Mouse (Mus musculus) midbrain, postnatal 0 days (tissue): ENCODE measurements at regions not wholly inside any gene's neighbourhood (a gene's known extent, or its start where the extent isn't known, plus 50 kb on each side); places are given as distances from the start of the nearest gene placed in this dataset.

ENCODE experiments used
- ATAC-seq: fragments of 200-750 bp; cut with Nextera tagmentation; 2 replicates; pipeline ENCODE4 v1.8.0; 2017; ENCODE audit warnings: moderate number of reproducible peaks, mild to moderate bottlenecking, moderate TSS enrichment, moderate library complexity; ENCODE audit not compliant: low FRiP score
- DNase-seq: peaks from one replicate; pipeline ENCODE4 v3.0.0-alpha.2; 2015; ENCODE audit warnings: low spot score
- H3K27ac ChIP-seq: fragments of 300-500 bp; sonication (generic); 2 replicates; pipeline ENCODE4 v1.5.1; 2014; ENCODE audit warnings: low read depth, mild to moderate bottlenecking, low read length, mixed read lengths
- H3K27me3 ChIP-seq: fragments of 300-500 bp; sonication (generic); 2 replicates; pipeline ENCODE4 v1.6.1; 2014; ENCODE audit warnings: low read length, control low read depth, mixed read lengths; ENCODE audit not compliant: insufficient read depth
- H3K36me3 ChIP-seq: fragments of 300-500 bp; sonication (generic); 2 replicates; pipeline ENCODE4 v1.6.1; 2014; ENCODE audit warnings: low read length, control low read depth, mixed read lengths; ENCODE audit not compliant: insufficient read depth
- H3K4me1 ChIP-seq: fragments of 300-500 bp; sonication (generic); 2 replicates; pipeline ENCODE4 v1.6.1; 2014; ENCODE audit warnings: mild to moderate bottlenecking, control low read depth, antibody characterized with exemption, low read length, mixed read lengths; ENCODE audit not compliant: insufficient read depth
- H3K4me2 ChIP-seq: fragments of 300-500 bp; sonication (generic); 2 replicates; pipeline ENCODE4 v1.6.1; 2014; ENCODE audit warnings: low read depth, mild to moderate bottlenecking, low read length, mixed read lengths; ENCODE audit not compliant: poor library complexity, severe bottlenecking
- H3K4me3 ChIP-seq: fragments of 300-500 bp; sonication (generic); 2 replicates; pipeline ENCODE4 v1.5.1; 2014; ENCODE audit warnings: low read depth, mild to moderate bottlenecking, low read length, moderate library complexity
- H3K9ac ChIP-seq: fragments of 300-500 bp; sonication (generic); replicated peaks from 2 replicates; pipeline ENCODE4 v1.6.1; 2014; ENCODE audit warnings: mild to moderate bottlenecking, low read length, moderate library complexity, mixed read lengths; ENCODE audit not compliant: poor library complexity, severe bottlenecking
- H3K9me3 ChIP-seq: fragments of 300-500 bp; sonication (generic); 2 replicates; pipeline ENCODE4 v1.6.1; 2016; ENCODE audit warnings: low read length, control low read depth
- CTCF ChIP-seq: IDR thresholded peaks from 2 replicates; pipeline ENCODE4 v1.5.1; 2016; ENCODE audit warnings: antibody characterized with exemption, mild to moderate bottlenecking
- WGBS: fragments of 180-500 bp; shearing (Covaris S2); extraction: QIAGEN DNeasy Blood & Tissue Kit; methylation state at CpG from one replicate; pipeline ENCODE4 v1.1.7; 2014; 5-methylcytosine and 5-hydroxymethylcytosine counted together

DNA sequence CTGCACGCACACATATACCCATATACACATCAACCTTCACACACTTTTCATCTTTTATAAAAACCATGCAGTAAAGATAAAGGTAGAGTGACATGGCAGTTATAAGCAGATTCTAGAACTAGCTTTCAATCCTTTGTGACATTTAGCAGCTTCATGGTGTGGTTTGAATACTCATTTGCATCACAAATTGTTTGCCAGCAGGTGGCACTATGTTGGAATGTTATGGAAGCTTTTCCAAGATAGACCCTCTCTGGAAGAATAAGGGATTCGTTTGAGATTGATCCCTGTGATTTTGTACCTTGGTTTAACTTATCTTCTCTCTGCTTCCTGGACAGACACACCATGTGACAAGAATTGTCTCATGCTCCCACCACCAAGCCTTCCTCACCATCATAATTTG lies 61.8 kb upstream of the Mageb18 start:
- Histone ChIP-seq H3K27me3 (no peaks in the 10 kb centered on the region), H3K4me3 (no peak overlapping the region), H3K36me3 (no peaks in the 10 kb centered on the region), H3K4me1 (no peaks in the 10 kb centered on the region), H3K4me2 (no peak overlapping the region), H3K9me3 (no peaks in the 10 kb centered on the region), H3K9ac (no peak overlapping the region), H3K27ac (no peak overlapping the region)
- 50% methylated on average over 2 of the region's 2 CpGs for WGBS
- DNase-seq (peak; percentile 2), ATAC-seq (no peak)
- 0 out of 2 replicates have a peak, but pooled peaks have one; percentile 21 for TF ChIP-seq CTCF
